Mouse (Mus musculus) spleen, postnatal 14 days (tissue): ENCODE measurements around the gene Gcnt1.

Experiments used
- DNase-seq, 2 experiments: peaks; one replicate each; pipeline ENCODE4 v3.0.0; 2021 to 2022; ENCODE audit warnings: low spot score in 2 of 2

Gcnt1 gene

GRCm38 (mm10) chr19:17323689-17324241, 48.9 kb downstream of the Gcnt1 start:
- no peak for DNase-seq

DNA sequence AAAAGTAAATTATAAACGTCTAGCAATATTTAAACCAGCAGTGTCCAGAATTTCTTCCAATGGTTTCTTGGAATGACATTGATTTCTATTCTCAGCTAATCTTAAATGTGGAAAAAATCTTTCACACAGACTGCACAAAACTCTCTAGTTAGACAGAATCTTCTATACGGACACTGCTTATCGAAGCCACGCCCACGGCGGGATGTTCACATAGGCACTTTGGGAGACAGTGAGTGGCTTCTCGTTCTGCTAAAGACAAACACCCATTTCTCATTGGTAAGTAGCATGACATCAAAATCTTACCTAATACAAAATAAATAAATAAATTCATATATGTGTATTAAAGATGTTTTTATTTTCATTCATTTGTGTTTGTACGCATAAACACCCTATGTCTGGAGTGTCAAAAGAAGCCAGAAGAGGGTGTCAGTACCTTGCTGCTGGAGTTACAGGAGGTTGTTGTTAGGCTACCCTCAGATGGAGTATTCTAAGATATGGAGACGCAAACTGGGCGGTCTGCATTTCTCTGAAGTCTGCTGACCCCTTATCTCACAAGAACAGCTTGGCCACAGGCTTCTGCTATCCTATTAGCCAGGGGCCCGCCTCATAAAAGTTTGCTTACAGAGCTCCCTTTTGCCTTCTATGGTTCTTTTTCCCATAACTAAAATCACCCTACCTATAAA, 49.5 kb downstream of the Gcnt1 start:
- peak; percentile 29 to 59 for DNase-seq

DNA sequence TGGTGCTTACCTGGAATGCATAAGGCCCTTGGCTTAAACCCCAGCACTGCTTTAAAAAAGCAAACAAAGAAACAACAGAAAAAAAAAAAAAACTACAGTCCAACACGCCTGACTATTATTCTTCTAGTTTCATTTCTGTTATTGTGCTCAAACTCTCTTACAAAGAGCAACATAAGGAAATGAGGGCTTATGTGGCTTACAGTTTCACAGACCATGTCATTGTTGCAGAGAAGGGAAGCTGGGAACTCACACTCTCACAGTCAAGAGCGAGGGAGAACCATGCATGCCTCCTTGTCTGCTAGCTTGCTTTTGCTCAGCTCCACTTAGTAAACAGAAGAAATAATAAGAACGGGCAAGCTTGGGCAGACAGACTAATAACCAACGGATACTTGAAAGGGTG, 52.9 kb downstream of the Gcnt1 start:
- no peak for DNase-seq

GRCm38 (mm10) chr19:17318733-17319132, 53.9 kb downstream of the Gcnt1 start:
- no peak for DNase-seq

- no peak for DNase-seq
Measured at GRCm38 (mm10) chr19:17316311-17317003, 56.2 kb downstream of the Gcnt1 start.

GRCm38 (mm10) chr19:17314451-17314850, 58.2 kb downstream of the Gcnt1 start:
- DNase-seq = no peak

GRCm38 (mm10) chr19:17313766-17314165, 58.9 kb downstream of the Gcnt1 start:
- DNase-seq = no peak

GRCm38 (mm10) chr19:17312671-17313180, 59.9 kb downstream of the Gcnt1 start:
- DNase-seq = no peak

- DNase-seq = no peak
Measured at GRCm38 (mm10) chr19:17311501-17311900, 61.1 kb downstream of the Gcnt1 start.

DNA sequence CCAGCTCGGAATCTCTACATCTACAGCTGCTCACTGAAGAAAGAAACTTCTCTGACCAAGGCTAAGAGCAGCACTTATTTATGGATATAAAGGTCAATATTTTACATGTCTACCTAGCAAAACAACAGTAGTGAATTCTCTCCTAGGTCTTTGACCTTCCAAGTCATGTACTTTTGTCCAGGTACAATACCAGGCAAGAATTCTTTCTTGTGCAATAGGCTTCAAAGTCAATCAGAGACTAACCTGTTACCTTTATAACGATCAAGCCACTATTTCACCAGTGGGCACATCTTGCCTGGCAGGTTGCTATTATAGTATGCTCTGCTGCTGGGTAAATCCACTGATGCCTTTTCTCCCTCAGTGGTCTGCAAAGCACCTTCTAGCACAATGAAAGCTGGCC, 61.6 kb downstream of the Gcnt1 start:
- no peak for DNase-seq

DNA sequence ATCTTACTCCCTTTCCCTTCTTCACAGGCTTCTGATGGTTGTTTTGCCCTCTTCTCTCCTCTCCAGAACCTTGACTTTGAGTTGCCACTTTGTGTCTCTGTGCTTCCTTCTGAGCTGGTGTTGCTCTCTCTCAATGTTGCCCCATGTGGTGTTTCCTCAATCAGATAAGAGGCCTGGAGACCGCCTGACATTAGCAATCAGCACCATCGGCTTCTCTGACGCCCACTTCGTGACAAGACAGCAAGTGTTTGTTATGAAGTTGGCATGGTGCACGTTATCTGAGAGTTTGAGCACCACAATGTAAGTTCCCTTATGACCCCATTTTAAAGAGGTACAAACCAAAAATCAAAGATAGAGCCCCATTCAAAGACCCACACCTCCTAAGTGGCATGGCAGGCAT, 76.6 kb downstream of the Gcnt1 start:
- no peak for DNase-seq

DNA sequence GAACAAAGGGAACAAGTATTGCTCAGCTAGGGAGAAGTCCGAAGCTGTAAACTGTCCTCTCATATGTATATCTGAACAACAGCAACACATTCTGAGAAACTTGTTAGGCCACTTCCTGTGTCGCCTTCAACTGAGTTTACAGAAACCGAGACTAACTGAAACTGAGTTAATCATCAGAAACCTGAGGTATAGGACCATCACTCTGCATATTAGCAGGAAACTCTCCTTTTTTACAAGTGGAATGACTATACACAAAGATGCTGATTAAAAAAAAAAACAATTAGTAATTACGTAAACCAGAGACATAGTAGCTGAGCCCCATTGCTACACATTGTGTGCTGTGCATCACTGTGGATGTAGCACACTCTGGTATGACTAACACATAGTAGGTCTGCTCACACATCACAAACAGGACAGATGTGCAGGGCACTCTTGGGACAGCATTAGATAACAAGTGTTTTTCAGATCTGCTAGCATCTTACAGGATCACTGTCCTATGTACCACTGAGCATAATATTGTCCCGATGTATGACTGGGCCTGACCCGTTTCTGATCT, 77.4 kb downstream of the Gcnt1 start:
- DNase-seq = no peak

DNA sequence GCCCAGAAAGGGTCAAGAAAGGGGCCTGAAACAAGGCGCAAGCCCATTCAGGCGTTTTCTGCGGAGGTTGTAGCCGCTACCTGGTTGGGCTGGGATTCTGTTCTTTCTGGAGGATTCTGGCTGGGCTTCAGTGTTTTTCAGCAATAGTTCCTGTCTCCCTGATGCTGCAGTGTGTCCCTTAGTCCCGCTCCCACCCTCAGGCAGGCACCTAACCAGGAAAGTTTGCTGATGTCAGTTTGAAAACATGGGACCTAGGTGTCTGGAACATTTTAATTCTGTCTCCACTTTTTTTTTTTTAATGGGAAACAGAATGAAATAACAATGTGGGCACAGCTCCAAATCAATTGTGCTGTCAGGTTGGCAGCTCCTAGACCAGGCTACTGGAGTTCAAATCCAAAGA, 78.5 kb downstream of the Gcnt1 start:
- no peak for DNase-seq

- no peak for DNase-seq
Measured at GRCm38 (mm10) chr19:17289526-17289925, 83.1 kb downstream of the Gcnt1 start.

- no peak for DNase-seq
Measured at GRCm38 (mm10) chr19:17286004-17286403, 86.6 kb downstream of the Gcnt1 start.

DNA sequence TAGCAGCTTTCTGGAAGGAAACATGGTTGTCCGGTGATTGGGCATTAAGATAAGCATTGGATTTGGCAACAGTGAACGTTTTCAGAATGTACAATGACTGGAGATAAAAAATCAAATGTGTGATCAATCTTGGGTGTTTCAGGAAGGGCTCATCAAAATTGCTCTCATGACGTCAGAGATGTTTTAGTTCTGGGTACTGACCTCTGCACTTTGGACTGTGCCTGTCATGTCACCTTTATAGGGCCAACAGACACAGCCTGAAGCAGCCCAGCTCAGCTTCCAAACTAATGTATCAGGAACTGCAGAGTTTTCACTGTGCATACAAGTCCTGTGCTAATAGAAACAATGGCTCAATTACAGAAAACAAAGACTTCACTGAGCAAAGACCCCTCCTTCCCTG, 89.3 kb downstream of the Gcnt1 start:
- DNase-seq = no peak

DNA sequence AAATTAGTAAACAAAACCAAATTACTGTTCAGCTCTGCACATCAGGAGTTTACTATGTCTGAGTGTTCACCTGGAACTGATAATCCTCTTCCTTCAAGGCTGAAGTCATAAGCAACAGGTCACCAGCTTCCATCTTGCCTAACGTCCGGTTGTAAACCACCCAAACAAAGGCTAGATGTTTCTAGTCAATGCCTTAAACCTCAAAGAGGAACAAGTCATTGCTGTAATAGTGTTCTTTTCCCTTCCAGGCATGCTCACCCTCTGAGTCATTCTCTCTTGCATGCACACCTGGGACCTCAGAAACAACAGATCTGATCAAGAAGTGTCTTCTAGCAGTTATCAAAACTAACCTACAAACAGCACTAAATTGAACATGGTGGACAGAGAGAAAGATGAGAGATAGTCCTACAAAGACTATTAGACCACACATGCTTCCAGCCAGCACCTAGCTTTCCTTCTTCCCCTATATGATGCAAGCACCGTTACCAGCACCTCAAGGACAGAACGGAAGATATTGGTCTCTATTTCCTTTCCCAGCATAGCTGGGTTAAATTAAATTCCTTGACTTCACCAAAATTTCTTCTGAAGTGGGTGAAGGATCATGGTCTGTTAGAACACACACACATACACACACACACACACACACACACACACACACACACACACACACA, 94.1 kb downstream of the Gcnt1 start:
- no peak for DNase-seq
